Mouse (Mus musculus): ENCODE data around the gene Zeb2. TPM values are rescaled to one million over a fixed set of nuclear protein-coding genes. Genes with fewer than 3 reads are reported as not detected.

Zeb2 gene
- polyA plus RNA-seq, 1 experiment = 46.5 TPM

DNA sequence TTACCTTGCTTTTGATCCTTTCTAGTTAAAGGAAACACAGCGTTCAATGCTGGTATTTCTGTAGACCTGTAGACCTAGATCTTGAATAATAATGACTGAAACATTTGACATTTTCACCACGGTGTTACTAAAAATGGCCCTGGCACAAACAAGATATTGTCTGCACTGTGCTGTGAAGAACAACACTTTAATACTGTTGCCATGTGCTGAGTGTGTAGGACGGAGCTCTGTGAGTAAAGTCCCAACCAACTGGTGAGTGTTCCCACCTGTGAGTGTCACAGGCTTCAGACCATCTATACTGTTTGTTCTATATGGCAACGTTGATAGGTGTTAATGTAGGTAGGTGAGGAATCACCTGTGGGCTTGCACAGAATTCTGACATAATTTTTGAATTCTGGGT lies 8.0 kb upstream of the Zeb2 start:
- TF ChIP-seq CTCF (IDR thresholded peaks at IDR 0.05; ENCODE audit: borderline replicate concordance, extremely low read depth, insufficient read depth, insufficient read length) (no peak), POLR2A (IDR thresholded peaks at IDR 0.05; ENCODE audit: borderline replicate concordance, extremely low read depth, insufficient read depth, insufficient read length, poor library complexity, severe bottlenecking) (no peak)
- no peak for DNase-seq (ENCODE audit: low read depth)

DNA sequence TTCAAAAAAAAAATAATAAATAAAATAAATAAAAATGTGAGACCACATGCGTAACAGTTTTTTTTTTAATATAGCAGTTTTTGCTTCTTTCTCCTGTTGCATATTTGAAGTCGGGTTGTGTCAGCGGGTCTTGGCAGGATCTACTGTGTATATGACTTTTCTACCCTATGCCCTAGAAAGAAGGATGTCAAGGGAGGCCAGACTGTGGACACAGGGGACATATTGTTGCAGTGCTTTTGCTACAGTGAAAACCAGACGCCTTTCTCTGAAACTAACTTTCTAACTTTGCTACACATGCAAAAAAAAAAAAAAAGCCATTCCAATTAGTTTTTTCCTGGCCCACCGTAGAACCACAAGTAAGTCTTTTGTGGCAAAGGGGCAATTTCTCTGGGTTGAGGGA lies 6.3 kb upstream of the Zeb2 start:
- DNase-seq (ENCODE audit: low read depth) = no peak
- TF ChIP-seq POLR2A (IDR thresholded peaks at IDR 0.05; ENCODE audit: borderline replicate concordance, extremely low read depth, insufficient read depth, insufficient read length, poor library complexity, severe bottlenecking) (no peak), CTCF (IDR thresholded peaks at IDR 0.05; ENCODE audit: borderline replicate concordance, extremely low read depth, insufficient read depth, insufficient read length) (no peak)

DNA sequence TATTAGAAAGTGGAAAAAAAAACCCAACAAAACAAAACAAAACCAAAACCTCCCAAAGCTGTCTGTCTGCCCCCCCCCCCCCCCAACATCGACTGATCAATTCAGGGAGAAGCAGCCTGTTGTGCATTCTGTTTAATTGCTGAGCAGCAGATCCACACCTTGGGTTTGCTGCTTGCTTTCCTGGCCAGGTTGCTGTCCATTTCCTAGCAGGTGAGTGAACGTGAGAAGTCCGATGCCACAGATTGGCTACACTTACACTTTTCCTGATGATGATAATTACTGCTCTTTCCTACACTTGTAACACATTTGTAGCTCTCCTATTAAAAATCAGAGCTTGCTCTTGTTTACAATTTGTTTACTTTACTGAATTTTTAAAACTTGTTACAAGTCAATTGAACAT lies 926 bp upstream of the Zeb2 start:
- TF ChIP-seq POLR2A (IDR thresholded peaks at IDR 0.05; ENCODE audit: borderline replicate concordance, extremely low read depth, insufficient read depth, insufficient read length, poor library complexity, severe bottlenecking) (no peak), CTCF (IDR thresholded peaks at IDR 0.05; ENCODE audit: borderline replicate concordance, extremely low read depth, insufficient read depth, insufficient read length) (no peak)
- peak; percentile 33 for DNase-seq (ENCODE audit: low read depth)

DNA sequence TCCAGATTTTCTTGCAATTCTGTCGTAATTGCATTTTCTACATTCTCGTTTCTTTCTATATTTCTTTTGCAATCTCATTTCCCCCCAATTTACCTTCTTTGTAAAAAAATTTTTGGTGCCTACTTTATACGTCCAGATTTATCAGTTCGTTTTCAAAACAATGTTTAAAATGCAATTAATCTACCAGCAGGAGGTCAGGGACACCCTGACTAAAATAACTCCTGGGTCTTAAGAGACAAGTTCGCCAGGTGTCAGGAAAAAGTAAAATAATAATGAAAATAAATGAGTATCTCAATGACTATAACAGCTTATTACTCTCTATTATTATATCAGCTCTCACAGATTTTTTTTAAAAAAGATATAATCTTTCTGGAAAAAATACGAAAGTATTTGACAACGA lies 397 bp upstream of the Zeb2 start:
- no peak for DNase-seq (ENCODE audit: low read depth)
- no peak for TF ChIP-seq POLR2A (IDR thresholded peaks at IDR 0.05; ENCODE audit: borderline replicate concordance, extremely low read depth, insufficient read depth, insufficient read length, poor library complexity, severe bottlenecking)
- no peak for TF ChIP-seq CTCF (IDR thresholded peaks at IDR 0.05; ENCODE audit: borderline replicate concordance, extremely low read depth, insufficient read depth, insufficient read length)

- TF ChIP-seq POLR2A (IDR thresholded peaks at IDR 0.05; ENCODE audit: borderline replicate concordance, extremely low read depth, insufficient read depth, insufficient read length, poor library complexity, severe bottlenecking) = no peak
- TF ChIP-seq CTCF (IDR thresholded peaks at IDR 0.05; ENCODE audit: borderline replicate concordance, extremely low read depth, insufficient read depth, insufficient read length) = no peak
- peak; percentile 69 for DNase-seq (ENCODE audit: low read depth)
Observed at GRCm38 (mm10) chr2:45116531-45117024, 617 bp downstream of the Zeb2 start.

DNA sequence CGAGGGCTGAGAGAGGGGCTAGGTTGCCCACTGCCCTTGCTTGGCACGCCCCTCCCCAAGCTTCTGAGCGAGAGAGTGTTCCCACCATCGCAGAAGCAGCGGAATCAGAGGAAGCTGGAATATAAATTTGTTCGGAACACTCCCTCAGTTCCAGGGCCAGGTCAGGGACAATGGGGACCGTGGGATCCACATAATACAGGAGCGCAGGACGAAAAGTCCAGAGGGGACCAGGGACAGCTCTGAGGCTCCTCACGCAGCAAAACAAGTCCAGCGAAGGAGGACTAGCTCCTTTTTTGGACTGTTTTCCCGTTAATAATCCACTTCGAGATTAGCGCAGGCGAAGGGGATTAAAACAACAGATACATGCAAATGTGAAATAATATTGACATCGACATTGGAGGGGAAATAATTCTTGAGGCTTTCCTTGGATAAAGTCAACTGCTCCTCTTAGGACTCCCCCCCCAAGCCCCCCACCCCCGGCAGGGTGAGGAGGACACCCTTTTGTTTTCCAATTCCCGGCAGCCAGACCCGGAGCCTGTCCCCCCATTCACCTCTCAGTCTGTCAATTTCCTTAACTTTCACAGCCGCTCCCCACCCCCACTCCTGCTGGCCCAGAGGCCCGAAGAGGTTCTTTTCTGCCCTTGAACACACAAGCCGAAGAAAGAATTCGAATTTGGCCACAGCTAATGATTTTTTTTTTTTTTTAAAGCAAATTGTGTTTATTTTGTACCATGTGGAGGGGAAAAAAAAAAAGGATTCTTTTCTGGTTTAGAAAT lies 1.3 kb downstream of the Zeb2 start:
- TF ChIP-seq POLR2A (IDR thresholded peaks at IDR 0.05; ENCODE audit: borderline replicate concordance, extremely low read depth, insufficient read depth, insufficient read length, poor library complexity, severe bottlenecking) = no peak
- peak; percentile 86 for DNase-seq (ENCODE audit: low read depth)

GRCm38 (mm10) chr2:45115211-45115610 lies 2.0 kb downstream of the Zeb2 start:
- TF ChIP-seq CTCF (IDR thresholded peaks at IDR 0.05; ENCODE audit: borderline replicate concordance, extremely low read depth, insufficient read depth, insufficient read length) = no peak
- TF ChIP-seq POLR2A (IDR thresholded peaks at IDR 0.05; ENCODE audit: borderline replicate concordance, extremely low read depth, insufficient read depth, insufficient read length, poor library complexity, severe bottlenecking) = no peak
- peak; percentile 55 for DNase-seq (ENCODE audit: low read depth)

DNA sequence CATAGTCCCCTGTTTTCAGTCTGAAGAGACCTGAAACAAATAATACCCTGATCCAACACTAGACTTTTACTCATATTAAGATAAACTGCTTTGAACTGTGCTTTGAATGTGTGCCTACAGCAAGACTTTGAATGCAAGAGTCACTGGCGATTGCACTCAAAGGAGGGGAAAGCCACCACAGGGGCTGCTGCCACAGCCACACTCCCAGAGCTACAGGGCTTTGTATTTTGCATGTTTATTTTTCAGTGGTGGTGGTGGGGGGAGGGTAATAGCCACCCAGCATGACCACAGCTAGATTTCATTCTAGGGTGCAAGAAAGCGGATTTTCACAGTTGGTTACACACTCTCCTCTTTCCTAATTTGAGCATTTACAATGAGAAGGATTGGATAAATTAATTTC lies 2.6 kb downstream of the Zeb2 start:
- TF ChIP-seq POLR2A (IDR thresholded peaks at IDR 0.05; ENCODE audit: borderline replicate concordance, extremely low read depth, insufficient read depth, insufficient read length, poor library complexity, severe bottlenecking) = no peak
- no peak for TF ChIP-seq CTCF (IDR thresholded peaks at IDR 0.05; ENCODE audit: borderline replicate concordance, extremely low read depth, insufficient read depth, insufficient read length)
- peak; percentile 69 for DNase-seq (ENCODE audit: low read depth)

GRCm38 (mm10) chr2:45113912-45114311 lies 3.3 kb downstream of the Zeb2 start:
- peak; percentile 61 for DNase-seq (ENCODE audit: low read depth)
- no peak for TF ChIP-seq POLR2A (IDR thresholded peaks at IDR 0.05; ENCODE audit: borderline replicate concordance, extremely low read depth, insufficient read depth, insufficient read length, poor library complexity, severe bottlenecking)

DNA sequence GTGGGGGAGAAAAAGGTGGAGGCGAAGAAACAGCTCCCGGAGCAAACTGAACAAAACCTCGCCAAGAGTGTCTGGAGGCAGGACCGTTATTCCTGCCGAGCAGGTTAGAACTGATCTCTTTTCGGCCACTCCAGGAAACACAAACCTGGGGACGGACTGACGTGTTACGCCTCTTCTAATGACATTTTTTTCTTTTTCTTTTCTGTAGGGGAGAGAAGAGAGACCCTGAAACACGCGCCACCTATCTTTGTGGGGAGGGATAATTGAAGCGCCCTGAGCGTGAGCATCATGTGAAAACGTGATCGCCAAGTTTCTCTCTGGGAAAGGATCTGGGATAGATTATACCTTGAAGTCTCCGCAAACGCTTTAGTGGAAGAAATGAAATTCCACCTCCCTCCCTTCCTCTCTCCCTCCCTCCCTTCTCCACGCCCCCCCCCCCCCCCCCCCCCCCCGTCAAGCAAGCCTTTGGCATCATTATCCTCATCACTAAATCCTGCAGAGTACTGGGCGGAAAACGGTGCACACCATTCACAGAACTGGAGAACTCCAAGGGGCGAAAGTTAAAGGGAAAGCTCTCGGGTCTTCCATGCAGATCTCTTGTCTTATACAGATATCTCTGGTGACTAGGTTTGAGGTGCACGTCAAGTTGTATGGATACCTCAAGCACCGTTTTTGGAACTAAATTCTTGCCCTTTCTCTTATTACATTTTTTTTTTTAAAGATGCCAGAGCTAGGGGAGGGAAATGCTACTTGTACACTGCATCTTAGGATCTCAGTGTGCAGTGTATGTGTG lies 4.1 kb downstream of the Zeb2 start:
- no peak for TF ChIP-seq POLR2A (IDR thresholded peaks at IDR 0.05; ENCODE audit: borderline replicate concordance, extremely low read depth, insufficient read depth, insufficient read length, poor library complexity, severe bottlenecking)
- TF ChIP-seq CTCF (IDR thresholded peaks at IDR 0.05; ENCODE audit: borderline replicate concordance, extremely low read depth, insufficient read depth, insufficient read length) = peak; percentile 63; the same call in 1 of the 2 replicates
- peak; percentile 92 for DNase-seq (ENCODE audit: low read depth)

GRCm38 (mm10) chr2:45112021-45112747 lies 5.0 kb downstream of the Zeb2 start:
- TF ChIP-seq CTCF (IDR thresholded peaks at IDR 0.05; ENCODE audit: borderline replicate concordance, extremely low read depth, insufficient read depth, insufficient read length) = no peak
- TF ChIP-seq POLR2A (IDR thresholded peaks at IDR 0.05; ENCODE audit: borderline replicate concordance, extremely low read depth, insufficient read depth, insufficient read length, poor library complexity, severe bottlenecking) = no peak
- peak; percentile 34 for DNase-seq (ENCODE audit: low read depth)

GRCm38 (mm10) chr2:45111571-45111970 lies 5.6 kb downstream of the Zeb2 start:
- peak; percentile 68 for DNase-seq (ENCODE audit: low read depth)
